Mouse (Mus musculus) kidney, adult 9 months (tissue): ENCODE measurements around the gene Apoa2.

ENCODE experiments used
- DNase-seq: peaks from one replicate; pipeline ENCODE4 v3.0.0; 2022

Apoa2 gene

DNA sequence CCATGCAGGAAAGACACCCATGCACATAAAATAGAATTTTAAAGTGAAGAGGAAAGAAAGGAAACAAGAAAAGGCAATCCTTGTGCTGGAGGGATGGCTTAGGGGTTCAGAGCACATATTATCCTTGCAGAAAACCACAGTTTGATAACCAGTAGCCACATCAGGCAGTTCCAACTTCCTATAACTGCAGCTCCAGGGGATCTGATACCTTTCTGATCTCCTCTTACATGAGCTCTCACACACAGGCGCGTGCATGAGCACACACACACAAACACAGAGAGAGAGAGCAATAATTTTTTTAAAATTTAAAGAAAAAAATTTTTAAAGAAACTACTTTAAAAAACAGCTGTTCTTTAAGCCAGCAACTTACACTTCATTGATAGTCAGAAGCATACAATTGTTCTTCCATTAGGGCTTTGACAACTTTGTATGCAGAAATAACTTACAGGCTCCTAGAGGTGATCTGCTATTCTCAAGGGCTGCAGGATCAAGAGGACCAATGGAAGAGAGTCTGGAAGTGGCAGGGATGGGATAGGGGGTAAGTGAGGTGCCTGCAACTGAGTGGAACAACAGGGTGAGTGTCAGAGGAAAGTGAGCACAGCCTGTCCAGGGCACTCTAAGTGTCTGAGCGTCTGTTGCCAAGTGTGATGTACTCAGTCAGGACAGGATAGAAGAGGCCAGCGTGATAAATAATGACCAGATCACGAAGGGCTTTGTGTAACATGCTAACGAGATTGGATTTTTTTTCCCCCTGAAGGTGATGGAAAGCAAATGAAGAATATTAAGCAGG is 19.0 kb upstream of the Apoa2 start:
- DNase-seq, result no peak

DNA sequence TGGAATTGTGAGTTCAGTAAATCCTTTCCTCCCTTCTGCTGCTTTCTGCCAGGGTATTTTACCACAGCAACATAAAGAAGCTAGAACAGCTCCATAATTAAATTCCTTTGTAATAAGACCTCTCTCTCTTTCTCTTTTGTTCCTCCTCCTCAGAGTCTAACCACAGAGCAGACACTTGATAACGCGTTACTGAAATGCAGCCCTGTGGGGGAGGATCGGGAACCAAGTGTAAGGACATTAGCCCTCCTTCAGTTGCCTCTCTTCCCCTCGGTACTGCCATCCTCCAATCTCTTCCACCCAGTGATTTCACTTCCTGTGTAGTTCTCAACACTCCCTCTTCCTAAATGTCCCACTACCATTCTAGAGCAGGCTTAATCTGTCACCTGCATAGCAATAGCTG is 15.4 kb upstream of the Apoa2 start:
- DNase-seq, result no peak

DNA sequence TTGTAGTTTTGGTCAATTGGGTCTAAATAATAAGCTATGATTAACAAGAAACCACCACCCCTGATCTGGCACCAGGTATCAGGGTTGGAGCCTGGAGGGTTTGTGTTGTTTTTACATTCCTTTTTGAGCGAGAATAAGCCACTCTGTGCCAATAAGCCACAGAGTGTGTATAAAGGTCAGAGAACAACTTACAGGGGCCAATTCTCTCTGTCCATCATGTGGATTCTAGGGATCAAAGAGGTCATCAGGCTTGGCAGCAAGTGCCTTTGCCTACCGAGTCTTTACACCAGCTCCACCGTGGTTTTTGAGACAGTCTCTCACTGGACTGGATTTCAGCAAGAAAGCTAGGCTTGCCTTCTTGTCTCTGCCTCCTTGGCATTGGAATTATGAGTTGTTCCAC is 12.0 kb upstream of the Apoa2 start:
- DNase-seq, result no peak

DNA sequence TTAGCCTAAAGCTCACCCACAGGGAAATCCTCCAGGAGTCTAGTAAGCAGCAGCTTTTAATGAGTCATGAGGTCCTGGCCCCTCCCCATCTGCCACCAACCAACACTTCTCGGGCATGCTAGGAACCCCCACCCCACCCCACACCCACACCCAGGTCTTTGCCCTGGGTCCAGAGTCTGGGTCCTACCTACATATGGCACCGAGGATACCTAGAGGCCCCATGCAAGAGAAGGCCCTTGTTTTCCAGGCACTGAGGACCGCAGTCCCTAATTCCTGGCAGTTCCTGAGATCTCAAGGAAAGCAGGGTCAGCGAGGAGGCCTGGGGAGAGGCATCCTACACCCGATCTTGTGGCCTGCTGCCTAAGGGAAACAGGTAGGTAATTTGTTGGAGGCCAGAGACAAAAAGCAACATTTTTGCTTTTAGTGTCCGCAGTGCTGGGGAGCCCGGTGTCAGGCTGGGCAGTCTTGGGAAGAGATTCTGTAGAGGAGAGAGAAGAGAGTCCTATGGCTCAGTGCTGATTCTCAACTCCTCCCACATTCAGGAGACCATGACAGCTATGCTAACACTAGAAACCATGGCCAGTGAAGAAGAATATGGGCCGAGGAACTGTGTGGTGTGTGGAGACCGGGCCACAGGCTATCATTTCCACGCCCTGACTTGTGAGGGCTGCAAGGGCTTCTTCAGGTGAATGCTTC is 10.9 kb upstream of the Apoa2 start, which contains the start of gene Nr1i3:
Nr1i3 (plus strand) TSS at position 170 of the 696 bp plus-strand sequence.
- DNase-seq, result no peak

DNA sequence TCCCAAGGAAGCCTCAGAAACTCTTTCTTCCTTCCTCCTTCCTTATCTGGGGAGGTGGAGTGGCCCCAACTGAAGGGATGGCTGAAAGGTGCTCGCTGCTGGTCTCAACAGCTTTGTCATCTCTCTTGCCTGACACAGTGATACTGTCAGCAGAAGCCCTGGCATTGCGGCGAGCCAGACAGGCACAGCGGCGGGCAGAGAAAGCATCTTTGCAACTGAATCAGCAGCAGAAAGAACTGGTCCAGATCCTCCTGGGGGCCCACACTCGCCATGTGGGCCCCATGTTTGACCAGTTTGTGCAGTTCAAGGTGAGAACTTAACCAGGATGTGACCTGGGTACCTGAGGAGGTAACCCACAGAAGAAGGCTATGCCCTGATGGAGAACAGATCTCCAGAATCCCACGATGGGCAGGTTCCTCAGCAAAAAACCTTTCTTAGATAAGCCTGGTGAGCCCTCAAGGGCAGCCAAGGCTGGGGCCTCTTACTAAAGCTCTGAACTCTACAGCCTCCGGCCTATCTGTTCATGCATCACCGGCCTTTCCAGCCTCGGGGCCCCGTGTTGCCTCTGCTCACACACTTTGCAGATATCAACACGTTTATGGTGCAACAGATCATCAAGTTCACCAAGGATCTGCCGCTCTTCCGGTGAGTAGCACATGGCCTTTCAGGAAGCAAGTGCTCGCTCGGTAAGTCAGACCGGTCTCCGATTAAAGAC is 8.5 kb upstream of the Apoa2 start:
- DNase-seq, result no peak

DNA sequence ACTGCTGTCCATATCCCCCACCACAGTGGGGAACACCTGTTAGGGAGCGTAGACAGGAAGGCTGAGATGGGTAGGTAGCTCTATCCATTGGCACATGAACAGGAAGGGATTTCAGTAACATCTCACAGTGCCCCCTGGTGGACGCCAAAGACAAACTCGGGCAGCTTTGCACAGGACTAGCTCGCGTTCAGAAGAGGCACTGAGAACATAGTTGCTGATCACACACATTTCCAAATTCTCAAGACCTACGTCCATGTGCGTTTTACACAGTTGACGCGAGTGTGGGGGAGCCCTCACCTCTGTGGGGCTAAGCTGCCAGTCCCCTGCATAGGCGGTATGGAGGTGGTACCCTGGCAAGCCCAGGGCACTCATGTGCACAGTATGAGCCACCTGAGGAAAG is 4.0 kb upstream of the Apoa2 start:
- DNase-seq, result peak; percentile 89

DNA sequence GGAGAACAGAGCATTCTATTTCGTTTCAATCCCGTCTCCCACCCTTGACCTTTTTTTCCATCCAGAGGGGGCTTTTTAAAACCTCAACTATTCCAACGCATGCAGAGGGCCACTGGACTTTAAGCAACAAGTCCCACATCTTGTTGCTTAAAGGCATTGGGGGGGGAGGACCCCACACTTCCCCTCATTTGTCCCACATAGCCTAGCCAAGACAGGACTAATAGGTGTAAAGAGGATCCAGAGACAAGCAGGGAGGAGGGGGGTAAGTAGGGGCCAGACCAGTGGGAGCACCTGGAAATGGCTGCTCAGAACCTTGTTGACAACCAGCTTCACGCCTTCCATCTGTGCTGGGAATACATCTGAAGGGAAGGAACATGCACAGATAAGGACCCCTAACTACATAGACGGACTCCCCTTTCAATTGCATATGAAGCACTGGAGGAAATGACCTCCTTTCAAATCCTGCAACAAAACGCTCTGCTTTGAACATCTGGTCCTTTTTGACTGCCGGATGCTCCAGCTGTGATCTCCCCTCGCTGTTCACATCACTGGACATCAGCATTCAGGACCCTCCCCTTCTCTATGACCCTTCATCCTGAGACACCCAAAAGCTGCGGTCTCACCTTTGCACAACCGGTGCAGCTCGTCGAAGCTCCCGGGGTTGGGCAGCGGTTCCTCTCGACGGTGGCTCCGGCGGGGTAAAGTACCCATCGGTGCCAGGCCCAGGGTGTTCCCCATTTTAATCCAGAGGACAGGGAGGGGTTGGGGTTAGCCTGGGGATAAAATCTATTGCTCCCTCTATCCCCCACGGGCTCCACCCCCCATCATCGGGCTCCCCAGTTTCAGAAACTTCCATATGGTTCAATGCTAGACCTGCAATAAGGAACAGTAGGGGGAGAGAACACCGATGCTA is 3.3 kb upstream of the Apoa2 start:
- peak; percentile 38 for DNase-seq

DNA sequence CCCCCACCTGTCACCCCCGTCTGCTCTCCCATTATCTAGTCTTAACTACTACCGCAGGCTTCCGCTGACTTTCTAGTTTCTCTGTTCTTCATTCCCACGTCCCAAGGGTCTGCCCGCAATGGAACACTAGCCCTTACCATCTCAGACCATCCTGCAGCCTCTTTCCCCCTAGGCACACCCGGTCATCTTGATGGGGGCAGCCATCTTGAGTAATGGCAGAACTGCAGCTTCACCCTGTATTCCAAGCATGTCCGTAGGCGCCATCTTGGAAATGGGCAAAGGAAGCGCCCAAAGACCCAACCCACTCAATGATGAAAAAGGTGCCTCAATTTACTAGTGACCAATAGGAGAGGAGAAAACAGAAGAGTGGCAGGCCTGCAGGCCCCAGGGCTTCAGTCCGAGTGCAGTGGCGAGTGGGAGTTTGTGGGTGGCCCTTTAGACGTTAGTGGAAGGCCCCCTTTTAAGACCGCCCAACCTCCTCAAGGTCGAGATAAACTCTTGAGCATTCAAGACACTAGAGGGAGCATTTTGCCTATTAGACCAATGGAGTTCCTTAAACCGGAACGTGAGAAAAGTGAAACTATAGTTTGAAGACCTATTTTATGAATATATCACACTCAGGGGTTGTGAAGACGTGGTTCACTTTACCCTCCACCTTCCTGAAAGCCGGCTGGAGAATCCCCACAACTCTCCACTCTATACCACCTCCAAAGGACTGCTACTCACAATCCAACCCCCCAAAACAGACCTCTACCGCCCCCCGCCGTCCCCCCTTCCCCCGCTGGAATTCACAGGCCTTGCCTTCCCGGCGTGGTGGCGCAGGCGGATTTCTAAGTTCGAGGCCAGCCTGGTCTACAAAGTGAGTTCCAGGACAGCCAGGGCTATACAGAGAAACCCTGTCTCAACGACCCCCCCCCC is 2.4 kb upstream of the Apoa2 start, which contains the start of gene Tomm40l:
Tomm40l (minus strand) TSS at position 277 of the 918 bp plus-strand sequence.
- DNase-seq, result peak; percentile 99

DNA sequence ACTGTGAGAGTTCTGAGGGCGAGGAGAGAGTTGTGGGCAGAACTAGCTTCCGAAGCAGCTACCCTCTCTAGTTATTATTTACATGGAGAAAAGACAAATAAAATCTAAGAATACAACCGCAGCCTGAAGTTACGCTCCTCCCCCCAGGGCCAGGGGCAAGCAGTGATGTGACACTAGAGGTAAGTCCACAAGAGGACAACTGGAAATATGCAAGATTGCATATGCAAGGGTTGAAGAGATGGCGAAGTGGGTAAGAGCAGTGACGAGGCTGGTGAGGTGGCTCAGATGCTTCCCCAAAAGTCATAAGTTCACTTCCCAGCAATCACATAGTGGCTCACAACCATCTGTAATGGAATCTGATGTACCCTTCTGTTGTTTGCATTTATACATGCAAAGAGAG is 1.7 kb upstream of the Apoa2 start:
- DNase-seq, result peak; percentile 34

DNA sequence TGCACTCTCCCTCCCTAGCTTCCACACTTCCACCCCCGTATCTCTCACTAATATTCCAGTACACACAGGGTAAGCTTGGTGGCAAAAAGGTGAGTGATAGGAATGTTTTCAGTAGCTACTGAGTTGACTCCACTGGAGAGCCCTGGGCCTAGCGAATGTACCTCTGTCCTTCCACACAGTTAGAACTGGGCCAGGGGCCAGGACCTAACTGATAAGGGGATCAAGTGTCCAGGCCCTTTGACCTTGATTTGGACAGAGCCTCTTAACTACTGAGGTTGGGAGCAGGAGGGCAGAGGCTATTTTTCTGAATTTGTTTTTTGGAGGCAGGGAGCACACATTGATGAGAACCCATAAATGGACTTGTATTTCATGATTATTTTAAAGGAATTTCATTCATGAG is 1.1 kb upstream of the Apoa2 start:
- DNase-seq, result peak; percentile 66

DNA sequence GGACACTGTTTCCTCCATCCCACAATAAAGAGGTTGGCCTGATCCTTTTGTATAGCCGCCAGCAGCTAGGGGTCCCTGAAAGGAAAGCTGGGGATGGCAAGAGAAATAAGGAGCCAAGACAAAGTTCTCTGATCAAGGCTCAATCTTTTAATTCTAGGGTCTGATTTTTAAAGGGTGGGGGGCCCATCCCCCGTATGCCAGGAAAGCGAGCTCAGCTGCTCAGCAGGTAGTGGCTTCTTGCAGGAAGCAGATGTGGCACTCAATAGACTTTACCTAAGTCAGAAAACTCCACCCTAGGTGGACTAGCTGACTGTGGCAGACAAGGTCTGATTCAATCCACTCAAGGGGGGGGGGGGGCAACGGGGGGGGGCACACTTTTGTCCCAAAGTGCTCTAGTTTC is 1.9 kb downstream of the Apoa2 start:
- DNase-seq, result no peak

DNA sequence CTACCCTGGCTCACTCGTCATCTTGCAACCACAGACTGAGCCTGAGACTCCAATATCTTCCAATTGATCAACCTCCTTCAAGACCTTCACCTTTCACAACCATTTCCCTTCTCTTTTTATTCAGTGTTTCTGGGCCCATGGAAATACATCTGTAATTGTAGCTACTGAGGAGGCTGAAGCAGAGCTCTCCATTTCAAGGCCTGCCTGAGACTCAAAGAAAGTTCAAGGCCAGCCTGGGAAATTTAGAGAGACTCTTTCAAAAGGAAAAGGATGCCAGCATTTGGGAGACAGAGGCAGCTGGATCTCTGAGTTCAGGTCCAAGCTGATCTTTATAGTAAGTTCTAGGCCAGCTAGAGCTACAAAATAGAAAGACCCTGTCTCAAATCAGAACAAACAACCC is 3.0 kb downstream of the Apoa2 start:
- no peak for DNase-seq

DNA sequence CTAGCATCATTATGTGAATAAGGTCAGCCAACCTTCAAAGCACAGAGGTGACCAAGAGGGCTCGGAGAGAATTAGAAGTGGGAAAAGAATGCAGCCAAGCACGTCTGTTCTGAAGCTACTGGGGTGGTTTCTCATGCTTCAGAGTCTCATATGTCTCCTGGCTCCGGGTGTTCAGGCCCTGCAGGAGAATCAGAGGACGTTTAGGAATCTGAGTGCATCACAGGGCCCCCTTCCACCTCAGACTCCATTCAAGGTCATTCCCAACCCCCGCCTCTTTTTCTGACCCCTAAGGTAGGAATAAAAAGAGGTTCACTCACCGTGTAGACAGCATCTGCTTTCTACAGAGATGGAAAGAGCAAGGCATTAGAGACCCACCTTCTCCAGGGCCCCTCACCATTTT is 4.9 kb downstream of the Apoa2 start:
- DNase-seq, result no peak

DNA sequence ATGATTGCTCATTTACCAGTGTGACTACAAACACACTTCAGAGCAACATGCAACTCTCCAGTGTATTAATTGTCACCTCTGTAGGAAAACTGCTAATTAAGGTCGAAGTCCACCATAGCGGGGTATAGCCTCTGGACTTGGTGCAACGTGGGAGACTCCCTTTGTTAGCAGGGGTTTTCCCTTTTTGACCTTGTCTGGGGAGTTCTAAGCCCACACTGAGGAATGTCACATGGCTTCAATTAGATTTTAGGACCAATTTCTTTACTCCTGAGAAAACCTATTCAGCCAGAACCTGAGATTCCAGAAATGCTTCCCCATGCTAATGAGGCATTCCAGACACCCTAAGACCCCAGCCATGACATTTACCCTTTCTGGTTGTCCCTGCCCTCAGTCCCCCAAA is 5.4 kb downstream of the Apoa2 start:
- DNase-seq, result no peak

DNA sequence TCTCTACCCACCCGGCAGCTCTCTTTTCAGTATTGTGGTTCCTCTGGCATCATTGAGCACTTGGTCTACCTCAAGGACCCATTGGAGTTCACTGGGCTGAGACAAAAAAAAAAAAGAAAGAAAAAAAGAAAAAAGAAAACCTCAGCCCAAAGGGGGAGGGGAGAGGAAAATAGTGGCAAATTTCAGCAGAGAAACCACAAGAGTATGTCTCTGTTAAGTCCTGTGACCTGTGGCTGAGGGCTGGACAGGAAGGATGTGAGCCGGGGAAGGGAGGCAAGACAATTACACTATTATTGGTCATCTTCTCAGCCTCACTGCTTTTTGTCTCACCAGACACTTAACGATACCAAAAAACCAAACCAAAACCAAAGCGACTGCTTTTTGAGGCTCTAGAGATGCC is 7.0 kb downstream of the Apoa2 start:
- no peak for DNase-seq

DNA sequence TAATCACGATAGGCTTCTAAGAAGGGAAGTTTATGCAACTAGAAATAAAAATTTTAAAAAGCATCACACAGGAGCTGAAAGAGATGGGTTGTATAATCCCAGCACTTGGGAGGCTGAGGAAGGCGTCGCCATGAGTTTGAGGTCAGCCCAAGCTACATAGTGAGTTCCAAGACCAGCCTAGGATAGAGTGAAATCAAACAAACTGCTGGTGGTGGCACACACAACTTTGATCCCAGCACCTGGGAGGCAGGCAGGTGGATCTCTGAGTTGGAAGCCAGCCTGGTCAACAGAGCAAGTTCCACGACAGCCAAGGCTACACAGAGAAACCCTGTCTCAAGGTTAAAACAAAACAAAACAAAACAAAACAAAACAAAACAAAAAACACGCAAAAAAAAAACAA is 7.5 kb downstream of the Apoa2 start:
- no peak for DNase-seq

DNA sequence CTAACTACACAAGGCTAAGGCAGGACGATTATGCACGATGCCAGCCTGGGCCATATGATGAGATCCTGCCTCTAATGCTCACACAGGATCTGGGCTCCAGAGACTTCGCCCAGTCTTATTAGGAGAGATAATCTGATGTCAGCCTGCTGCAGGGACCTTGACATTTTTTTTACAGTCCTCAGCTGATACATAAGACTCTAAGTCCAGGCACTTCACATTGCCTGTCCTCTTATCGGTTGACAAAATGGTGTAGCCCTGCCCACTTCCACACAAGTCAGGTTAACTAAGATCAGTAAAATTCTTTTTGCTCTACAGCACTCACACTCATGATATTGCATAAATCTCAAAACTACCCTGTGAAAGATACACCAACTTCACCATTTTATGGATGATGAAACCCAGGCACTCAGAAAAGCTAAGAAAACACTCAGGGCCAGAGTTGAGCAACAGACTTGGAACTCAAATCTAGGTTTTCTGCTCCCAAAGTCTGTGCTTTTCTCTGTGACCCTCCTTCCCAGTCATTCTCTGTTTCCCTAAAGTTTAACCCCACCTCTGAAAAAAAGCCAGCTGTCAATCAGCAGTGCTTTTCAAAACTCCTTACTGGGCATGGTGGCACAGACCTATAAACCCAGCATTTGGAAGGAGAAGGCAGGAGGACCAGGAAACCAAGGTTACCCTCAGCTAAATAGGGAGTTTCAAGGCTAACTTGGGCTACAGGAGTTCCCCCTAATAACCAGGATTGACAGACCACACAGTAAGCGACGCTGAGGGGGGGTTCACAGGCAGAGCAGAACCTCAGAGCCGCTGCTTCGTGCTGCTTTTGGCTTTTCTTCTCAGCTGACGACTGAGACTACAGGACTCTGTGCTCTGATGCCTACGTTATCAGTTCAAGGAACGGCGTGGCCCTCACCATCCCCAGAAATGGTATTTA is 8.2 kb downstream of the Apoa2 start:
- no peak for DNase-seq

DNA sequence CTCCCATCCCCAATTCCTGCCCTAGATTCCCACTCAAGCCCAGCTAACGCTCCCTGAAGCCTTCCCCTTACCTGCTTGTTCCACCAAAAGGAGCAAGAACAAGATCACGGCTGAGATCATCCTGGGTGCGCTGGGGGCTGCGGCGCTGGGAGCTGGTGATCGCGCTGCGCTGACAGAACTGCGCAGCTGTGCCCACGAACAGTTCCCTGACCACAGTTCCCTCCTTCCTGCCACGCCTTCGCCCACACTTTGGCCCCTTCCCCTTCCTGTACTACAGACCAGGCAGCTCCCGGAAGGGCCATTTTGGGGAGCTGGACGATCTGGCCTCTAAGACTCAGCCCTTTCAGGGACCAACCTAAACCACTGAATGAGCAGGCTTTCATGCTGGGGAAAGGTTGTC is 9.3 kb downstream of the Apoa2 start, which contains the start of gene Fcer1g:
Fcer1g (minus strand) TSS at position 240 of the 400 bp plus-strand sequence.
- DNase-seq, result no peak

DNA sequence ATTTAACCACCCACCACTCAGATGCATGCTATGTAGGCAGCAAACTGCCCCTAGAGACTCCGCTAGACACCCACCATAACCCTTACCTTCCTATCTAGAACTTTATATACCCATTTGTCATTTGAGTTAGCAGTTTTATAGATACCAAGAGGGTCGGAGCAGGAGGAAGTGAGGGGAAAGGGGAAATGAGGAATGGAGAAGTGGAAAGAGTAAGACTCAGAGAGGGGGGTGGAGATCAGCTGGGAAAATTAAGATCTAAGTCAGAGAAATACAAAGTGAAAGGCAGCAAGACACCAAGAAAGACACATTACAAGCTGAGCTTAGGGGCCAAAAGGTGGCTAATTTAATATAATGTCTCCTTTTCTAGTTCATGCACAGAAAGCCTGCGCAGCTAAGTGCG is 9.7 kb downstream of the Apoa2 start:
- DNase-seq, result no peak

DNA sequence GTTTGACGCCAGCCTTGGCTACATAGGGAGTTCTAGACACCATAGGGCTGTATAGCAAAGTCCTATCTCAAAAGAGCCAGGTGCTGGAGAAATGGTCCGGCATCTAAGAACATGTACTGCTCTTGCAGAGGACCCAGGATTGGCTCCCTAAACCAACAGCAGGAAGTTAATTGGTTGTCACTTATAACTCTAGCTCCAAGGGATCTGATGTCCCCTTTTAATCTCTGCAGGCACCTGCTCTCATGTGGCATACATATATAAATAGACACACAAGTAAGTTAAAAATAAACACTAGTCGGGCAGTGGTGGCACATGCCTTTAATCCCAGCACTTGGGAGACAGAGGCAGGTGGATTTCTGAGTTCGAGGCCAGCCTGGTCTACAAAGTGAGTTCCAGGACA is 10.9 kb downstream of the Apoa2 start:
- no peak for DNase-seq
